Mouse (Mus musculus) testis, postnatal 14 days (tissue): ENCODE measurements around the gene F2rl3.

Source experiments
- DNase-seq: peaks from one replicate; pipeline ENCODE4 v3.0.0; 2021; ENCODE audit warnings: low spot score

The F2rl3 gene

DNA sequence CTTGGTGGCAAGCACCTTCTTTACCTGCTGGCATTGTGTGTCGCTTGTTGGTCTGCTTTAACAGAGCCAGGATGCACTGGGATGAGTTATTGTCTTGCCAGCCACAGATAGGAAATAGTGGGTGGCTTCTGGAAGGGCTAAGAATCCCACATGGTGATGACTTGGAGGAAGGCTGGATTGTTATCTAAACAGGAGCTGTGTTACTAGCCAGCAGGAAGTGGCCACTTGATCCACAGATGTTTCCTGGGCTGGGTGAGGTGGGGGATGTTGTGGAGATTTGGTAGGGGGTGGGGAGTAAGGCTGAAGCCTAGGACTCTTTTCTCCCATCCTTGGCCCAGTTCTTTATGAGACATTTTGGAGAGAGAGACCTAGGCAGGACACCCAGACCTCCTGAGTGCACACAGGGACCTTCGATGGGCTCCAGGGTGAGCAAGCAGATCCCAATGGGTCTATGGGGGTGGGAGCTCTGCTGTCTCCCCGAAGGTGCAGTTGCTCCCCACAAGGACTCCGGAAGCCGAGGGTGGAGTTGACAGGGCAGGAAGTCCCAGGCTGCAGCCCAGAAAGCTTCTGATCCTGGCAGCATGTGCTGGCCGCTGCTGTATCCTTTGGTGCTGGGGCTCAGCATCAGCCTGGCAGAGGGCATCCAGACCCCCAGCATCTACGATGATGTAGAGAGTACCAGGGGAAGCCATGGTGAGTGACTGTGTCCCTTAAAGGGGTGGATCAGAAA, at the start of gene F2rl3:
Gene F2rl3 (plus strand): TSS at position 559 of the 730 bp plus-strand sequence.
- no peak for DNase-seq

DNA sequence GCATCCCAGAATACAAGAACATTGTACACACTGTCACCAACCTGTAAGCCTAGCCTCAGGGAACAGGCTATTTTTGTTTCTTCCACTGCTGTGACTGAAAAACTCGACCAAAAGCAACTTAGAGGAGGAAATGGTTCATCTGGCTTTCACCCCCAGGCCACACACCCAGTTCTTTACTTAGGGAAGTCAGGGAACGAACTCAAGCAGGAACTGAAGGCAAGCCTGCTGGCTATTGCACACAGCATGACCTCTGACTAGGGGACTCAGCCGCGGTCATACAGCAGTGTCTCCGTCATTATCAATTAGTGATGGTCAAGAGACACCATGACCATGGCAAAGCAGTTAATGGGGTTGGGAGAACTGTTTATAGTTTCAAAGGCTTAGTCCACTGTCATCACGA, 49.1 kb upstream of the F2rl3 start:
- no peak for DNase-seq

DNA sequence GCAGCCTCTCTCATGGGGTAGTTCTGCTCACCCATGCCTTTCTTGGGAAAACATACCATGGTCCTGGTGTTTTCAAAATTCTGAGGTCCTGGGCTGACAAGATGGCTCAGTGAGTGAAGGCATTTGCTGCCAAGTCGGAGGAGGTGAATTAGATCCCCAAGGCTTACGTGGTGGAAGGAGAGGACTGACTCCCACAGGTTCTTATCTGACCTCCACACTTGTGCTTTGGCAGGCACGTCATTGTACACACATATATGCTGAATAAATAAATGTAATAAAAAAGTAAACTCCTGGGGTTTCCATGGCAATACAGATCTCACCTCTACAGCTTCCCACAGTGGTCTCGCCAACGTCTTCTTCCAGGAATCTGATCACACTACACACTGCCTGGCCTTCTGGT, 45.1 kb upstream of the F2rl3 start:
- no peak for DNase-seq

DNA sequence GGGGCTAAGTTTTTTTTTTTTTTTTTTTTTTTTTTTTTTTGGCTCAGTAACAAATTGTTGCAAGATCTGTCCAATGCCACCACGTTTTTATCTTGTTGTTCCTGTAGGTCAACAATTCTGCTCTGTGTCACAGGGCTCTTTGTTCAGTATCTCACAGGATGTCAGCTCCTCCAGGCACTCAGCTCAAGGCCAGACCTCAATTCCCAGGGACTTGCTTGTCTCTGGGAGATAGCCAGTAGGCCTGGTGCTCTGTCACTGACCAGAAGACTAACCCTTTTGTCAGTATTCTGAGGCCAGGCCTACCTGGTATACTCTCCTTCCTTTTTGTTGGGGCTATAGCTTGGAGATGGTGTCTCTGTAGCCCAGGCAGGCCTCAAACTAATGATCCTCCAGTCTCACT, 41.1 kb upstream of the F2rl3 start:
- DNase-seq, result peak; percentile 81

DNA sequence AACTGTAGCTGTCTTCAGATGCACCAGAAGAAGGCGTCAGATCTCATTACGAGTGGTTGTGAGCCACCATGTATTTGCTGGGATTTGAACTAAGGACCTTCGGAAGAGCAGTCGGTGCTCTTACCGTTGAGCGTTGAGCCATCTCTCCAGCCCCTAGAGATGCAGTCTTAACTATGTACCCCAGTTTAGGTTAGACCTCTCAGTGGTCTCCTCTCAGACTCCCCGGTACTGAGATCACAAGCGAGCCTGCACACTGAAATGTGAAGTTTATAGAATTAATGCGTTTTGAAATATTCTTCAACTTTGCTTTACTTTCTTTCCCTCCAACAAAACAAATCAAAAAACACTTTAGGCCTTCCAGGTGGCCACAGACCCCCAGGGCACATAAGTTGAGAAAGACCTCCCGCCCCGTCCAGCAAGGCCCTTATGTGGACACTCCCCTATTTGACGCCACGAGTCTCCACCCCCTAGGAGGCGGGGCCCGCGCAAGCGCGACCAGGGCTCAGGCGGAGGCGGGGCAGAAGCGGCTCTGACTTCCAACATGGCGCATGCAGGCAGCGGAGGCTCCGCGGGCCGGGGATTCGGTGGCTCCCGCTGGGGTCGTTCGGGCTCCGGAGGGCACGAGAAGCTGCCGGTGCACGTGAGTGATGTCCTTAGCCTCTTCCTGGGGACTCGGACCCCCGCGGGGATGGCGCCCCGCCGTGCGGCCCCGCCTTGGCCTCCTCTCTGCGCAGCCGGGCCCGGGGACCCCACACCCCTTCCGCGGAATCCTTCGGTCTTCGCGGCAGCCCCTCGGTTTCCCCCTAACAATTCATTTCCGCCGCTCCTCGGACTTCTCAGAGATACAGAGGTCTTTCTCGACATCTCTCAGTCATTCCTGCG, 38.7 kb upstream of the F2rl3 start, which contains the start of gene Sin3b:
Gene Sin3b (plus strand): TSS at position 517 of the 882 bp plus-strand sequence.
- peak; percentile 95 for DNase-seq

DNA sequence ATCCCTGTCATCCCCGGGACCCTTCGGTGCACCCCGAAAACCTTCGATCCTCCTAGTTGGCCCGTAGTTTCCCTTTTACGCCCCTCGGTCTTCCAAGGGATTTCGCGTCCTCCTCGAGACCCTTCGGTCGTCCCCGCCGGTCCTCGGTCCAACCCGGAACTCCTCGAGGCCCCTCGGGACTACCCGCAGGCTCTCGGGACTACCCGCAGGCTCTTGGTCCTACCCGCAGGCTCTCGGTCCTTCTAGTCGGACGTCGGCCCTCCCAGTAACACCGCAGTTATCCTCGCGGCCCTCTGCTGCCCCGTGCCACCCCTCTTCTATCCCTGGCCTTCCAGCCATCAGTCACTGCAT, 38.1 kb upstream of the F2rl3 start:
- DNase-seq, result peak; percentile 48

DNA sequence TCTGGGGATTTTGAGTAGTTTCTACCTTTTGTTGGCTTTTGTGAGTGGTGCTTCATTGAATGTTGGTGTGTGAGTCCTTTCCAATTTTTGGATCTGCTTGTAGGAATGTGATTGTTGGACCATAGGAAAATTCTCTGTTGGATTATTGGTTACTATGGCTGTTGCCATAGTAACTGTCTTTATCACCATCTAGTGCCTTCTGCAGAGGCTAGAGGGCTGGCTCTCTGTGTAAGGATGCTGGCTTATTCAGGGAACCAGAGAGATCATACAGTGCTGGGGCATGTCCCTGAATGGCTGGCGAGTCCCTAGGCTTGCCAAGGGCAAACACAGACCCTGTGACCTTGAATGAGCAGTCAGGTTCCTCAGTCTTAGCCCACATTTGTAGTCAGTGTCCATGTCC, 33.0 kb upstream of the F2rl3 start:
- no peak for DNase-seq

DNA sequence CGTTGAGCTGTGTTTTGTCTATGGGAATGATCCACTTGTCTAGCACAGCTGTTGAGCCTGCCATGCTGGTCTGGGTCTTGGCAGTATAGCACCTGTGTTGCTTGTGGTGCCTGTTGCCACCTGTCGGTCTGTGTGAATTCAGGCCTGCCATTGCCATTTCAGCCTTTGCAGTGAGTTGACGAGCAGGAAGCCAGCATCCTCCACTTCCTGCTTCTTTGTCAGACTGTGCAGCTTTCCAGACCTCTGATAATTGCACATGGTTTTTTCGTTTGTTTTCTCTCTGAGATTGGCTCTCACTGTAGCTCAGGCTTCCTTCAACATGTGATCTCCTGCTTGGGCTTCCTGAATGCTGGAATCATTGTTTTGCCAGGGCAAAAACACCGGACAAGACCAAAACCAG, 26.7 kb upstream of the F2rl3 start:
- no peak for DNase-seq

DNA sequence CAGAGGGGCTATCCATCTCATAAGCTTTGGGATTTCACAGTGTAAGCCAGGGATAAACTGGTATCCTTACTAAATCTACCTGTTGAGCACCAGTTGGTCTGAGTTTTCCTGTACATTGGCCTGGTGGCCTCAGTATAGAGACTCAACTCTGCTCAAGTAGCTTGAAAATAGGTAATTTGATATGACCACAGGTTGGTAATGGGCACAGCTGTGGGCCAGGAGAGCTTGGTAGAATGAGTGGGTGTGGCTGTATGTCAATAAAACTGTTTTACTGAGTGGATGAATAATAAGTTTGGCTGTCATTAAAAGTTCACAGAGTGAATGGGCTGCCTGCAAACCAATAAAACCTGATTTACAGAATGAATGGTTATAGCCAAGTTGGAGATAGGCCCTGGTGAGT, 24.8 kb upstream of the F2rl3 start:
- no peak for DNase-seq

DNA sequence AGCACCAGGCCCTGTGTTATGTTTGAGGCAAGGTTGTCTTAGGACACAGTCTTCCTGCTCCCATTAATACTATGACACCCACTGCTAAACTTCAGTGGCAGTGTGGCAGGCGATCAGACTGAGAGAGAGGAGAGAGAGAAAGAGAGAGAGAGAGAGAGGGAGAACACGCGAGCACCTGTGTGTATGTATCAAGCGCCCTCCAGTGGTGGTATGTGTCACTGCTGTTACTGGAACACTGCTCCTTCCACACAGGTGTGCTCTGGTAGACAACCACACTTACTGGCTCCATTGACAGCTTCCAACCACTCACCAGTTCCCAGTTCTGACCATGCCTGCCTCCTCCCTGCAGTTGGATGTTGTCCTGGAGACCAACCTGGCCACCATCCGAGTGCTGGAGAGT, 15.6 kb upstream of the F2rl3 start:
- DNase-seq, result no peak

DNA sequence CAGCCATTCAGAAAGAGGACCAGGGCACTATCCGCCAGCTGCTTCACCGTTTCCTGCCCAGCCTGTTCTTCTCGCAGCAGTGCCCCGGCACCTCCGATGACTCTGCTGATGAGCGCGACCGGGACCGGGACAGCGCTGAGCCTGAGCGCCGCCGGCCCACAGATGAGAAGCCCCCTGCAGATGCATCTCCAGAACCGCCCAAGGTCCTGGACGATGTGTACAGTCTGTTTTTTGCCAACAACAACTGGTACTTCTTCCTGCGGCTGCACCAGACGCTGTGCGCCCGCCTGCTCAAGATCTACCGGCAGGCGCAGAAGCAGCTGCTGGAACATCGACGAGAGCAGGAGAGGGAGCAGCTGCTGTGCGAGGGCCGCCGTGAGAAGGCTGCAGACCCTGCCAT, 11.8 kb upstream of the F2rl3 start:
- no peak for DNase-seq

DNA sequence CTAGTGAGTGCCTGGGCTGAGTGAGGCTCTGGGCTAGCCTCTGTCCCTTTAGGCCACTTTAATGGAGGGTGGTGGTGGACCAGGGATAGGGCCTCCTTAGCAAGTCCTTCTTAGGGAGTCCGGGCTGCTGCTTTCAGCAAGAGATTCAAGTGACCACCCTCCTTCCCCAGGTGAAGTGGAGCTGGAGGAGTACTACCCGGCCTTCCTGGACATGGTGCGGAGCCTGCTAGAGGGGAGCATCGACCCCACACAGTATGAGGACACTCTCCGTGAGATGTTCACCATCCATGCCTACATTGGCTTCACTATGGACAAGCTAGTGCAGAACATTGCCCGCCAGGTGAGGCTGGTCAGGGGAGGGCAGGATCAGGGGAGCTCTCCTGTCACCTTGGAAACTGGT, 11.4 kb upstream of the F2rl3 start:
- DNase-seq, result no peak

DNA sequence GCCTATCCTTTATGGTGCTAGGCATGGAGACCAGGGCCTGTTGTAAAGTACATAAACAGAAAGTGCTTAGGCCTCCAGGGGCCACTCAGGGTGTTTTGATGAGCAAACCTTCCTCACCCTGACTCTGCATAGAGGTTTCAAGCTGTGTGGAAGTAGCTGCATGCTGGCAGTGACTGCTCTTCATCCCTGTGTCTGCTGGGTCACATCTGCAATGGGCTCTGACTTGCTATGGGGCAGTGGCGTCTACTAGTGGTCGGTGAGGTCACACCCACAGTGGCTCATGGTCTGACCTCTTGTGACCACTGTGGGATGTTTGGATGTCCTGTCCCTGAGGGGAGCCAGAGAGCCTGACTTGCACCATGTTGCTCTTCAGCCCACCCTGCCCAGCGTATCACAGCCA, 10.6 kb upstream of the F2rl3 start:
- no peak for DNase-seq

DNA sequence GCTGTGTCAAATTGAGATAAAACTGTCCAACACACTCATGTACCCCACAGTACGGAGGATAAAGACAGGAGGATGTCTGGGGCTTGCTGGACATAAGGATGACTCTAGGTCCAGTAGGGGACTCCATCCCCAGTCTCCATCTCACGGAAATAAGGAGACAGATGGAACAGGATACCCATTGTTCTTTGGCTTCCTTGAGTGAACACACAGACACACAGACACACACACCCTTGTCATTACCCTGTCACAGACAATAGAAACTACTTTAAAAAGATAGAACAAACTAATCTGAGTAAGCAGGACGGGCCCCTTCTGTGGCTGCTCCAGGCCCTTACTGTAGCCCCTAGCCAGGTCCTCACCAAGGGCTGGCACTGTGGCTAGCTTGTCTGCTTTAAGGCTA, 9.4 kb upstream of the F2rl3 start:
- no peak for DNase-seq

DNA sequence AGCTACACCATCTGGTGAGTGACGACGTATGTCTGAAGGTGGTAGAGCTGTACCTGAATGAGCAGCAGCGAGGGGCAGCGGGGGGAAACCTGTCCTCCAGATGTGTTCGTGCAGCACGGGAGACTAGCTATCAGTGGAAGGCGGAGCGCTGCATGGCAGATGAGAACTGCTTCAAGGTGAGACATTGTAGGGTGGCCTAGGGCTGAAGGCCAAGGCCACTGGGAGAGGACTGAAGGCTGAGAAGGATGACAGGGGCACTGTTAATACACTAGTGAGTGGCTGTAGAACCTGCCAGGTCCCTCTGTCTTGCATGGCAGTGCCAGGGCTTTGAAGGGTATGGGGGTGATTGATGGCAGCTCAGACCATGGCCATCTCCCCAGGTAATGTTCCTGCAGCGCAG, 8.5 kb upstream of the F2rl3 start:
- peak; percentile 3 for DNase-seq

DNA sequence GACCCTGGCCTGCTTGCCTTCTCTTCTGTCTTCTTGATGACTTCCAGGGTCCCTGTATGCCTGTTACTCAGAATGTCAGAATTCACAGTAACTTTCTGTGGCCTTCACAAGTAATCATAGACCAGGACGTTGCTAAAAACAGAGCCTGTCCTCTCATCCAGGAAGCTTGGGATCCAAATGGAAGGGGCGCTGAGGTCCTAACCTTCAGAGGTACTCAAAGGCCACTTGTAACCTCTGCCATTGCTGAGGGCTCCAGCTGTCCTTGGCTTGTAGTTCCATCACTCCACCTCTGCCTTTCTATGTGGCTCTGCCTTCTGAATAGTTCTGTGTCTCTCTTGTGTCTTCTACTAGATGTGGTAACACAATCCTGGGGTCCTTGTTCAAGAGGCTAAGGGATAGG, 7.9 kb upstream of the F2rl3 start:
- DNase-seq, result peak; percentile 2

DNA sequence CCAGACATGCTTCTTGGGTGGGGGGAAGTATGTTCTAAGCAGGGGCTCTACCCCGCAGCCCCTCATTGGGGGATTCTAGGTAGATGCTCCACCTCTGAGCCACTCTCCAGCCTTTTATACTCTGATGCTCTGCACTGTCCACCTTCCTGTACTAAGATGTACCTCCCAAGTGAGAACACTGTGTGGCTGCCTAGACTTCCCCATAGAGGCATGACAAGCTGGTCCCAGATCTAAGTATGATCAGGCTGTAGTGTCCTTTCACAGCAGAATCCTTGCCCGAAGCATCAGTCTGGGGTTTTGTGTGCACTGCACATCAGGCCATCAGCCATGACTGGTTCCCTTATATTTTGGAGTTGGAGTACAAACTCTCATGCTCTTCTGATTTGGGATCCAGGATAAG, 5.6 kb upstream of the F2rl3 start:
- peak; percentile 2 for DNase-seq

DNA sequence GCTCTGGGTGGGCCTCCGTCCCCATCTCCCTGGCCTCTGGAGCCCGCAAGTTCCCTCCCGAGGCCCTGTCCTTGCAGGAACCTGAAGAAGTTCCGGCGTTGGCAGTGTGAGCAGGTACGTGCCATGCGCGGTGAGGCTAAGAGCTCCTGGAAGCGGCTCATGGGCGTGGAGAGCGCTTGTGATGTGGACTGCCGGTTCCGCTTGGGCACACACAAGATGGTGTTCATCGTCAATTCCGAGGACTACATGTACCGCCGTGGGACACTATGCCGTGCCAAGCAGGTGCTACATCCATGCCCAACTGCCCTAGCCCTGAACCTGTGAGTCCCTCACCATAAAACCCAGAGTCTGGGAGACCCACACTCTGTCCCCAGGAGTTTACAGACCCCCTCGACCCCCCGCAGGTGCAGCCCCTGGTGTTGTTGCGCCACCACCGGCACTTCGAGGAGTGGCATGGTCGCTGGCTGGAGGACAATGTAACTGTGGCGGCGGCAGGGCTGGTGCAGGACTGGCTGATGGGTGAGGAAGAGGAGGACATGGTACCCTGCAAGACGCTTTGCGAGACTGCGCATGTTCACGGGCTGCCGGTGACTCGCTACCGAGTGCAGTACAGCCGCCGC, 4.8 kb upstream of the F2rl3 start:
- no peak for DNase-seq

DNA sequence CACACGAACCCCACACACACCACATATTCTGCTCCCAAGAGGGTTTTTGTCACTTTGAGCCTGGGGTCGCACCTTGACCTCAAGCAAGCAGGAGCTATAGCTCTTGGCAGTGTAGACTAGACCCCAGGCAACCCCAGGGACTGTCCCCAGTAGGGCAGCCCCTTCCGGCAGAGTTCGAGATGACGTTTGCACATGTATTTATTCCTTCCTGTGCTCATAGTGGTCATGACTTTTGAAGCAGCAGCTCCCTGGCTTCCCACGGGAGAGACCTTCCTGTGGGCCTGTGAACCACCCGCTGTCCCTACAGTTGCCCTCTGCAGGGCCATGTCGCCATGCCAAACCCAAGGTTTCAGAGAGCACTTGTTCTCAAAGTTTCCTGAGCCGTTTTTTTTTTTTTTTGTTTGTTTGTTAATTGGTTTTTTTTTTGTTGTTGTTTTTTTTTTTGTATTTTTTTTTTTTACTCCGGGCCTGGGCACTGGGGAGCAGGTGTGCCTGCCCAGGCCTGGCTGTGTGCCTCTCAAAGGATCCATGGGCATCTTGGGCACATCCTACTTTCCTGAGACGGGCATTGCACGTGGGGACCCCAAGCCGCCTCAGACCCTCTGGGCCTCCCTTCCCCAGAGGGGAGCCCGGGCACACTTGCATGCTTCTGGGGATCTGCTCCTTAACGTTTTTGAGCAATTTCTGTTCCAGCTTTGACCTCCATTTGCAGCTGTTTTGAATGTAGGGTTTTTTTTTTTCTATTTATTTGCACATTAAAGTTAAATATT, 4.1 kb upstream of the F2rl3 start:
- no peak for DNase-seq

DNA sequence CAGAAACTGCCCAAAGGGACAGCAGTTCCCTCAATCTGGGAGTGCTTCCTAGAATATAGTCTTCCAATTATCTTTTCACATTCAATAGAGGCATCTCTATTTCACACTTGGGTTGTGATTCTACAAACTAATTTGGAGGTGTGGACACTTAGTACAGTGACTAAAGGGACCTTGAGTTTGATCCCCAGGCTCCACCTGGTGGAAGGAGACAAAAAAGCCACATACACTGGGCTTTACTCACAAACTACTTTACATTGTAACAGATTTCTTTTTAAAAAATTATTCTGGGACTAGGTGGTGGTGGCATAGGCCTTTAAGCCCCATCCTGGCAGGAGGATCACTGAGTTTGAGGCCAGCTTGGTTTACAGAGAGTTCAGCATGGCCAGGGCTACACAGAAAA, 3.4 kb upstream of the F2rl3 start:
- no peak for DNase-seq

DNA sequence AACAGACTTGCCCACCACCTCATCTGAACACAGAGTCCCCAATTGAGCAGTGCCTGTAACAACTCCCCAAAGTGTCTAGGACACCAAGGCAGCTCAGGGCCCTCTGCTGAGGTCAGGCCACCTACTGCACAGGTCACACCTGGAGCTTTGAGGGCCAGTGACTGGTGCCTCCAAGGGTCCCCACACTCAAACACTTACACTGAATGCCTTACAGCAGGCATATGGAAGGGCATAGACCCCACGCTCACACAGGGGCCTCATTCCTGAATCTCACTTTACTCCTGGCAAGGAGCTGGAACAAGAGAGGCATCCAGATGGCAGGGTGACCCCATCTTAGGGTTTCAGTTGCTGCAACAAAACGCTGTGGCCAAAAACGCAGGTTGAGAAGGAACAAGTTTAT, 1.5 kb upstream of the F2rl3 start:
- DNase-seq, result no peak

DNA sequence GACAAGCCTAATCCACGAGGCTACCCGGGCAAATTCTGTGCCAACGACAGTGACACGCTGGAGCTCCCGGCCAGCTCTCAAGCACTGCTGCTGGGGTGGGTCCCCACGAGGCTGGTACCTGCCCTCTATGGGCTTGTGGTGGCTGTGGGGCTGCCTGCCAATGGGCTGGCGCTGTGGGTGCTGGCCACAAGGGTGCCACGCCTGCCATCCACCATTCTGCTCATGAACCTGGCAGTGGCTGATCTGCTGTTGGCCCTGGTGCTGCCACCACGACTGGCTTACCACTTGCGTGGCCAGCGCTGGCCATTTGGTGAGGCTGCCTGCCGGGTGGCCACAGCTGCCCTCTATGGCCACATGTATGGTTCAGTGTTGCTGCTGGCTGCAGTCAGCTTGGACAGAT, 626 bp downstream of the F2rl3 start:
- DNase-seq, result no peak
